Mouse (Mus musculus): Measurements from ENCODE around the gene Lipa. TPM values are rescaled to one million over a fixed set of nuclear protein-coding genes. Genes with fewer than 3 reads are reported as not detected.

The Lipa gene
- total RNA-seq, 1 experiment from 2014 or later, result 98.2 TPM

DNA sequence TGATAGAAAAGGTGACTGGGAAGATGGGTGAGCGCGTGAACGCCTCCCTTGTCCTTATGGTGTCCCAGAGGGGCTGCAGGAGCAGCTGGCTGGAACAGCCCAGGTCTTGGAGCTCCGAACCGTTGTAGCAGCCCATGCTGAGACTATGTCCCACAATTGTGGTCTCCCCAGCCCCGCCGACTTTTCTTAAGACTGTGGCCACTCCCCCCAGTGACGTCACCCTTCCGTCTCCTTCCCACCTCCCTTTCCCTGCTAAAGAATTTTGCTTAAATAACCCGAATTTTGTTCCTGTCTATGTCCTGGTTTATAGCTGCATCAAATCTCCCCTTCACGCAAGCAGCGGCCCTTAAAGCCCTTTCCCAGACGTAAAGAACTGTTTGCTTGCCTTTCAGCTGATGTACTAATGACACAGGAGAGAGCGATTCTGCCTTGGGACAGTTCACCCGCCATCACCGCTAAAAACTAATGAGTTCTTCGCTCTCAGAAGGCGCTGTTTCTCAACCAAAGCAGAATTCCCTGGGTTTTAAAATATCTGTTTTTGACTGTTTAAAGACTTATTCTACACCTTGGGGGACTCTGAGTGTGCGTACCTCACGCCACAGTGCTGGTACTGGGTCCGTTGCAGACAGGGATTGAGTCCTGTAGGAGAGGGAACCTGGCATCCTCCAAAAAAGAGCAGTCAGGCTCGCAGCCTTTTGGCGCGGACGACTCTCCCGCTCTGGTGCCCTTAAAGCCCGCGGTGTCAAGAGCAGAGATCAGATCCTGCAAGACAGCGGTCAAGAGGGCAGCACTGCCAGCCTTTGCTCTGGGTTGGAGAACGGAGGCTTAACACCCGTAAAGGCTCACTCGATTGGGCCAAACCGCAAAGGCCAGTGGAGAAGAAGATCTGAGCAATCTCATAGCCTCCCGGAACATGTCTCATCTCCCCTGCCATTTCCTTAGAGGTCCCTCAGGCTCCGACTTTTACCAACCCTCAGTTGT is 52.0 kb downstream of the Lipa start, which contains the start of gene Ch25h:
Gene Ch25h, minus strand, starts transcription at position 174 of the 981 bp plus-strand sequence.
- ATAC-seq (replicated peaks; ENCODE audit: insufficient number of reproducible peaks, low FRiP score, low TSS enrichment, poor library complexity, severe bottlenecking), result peak; percentile 19; the same call in 1 of the 2 replicates

DNA sequence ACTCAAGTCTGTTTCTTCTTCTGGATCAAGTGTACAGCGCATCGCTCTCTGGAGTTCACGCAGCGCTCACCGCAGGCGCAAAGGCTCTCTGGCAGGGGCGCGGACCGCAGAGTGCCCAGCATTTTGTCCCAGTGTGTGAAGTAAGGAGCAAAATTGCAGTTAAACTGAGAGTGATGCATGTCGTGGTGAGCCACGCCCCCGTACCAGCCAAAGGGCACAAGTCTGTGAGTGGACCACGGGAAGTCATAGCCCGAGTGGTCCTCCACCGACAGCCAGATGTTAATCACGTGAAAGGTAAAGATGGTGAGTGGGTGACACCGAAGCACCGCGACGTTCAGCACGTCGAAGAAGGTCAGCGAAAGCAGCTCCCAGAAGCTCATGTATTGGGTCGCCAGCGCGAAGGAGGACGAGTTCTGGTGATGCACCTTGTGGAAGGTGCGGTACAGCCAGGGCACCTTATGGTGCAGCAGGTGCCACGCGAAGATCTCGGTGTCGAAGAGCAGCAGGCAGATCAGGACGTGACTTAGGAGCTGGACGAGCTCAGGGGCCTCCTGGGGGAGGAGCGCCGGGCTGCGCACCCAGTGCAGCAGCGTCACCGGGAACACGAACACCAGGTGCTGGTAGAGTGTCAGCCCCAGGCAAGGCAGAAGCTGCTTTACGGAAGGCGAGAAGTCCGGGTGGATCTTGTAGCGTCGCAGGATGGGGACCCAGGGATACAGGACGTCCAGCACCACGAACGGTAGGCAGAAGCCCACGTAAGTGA is 52.9 kb downstream of the Lipa start:
- ATAC-seq (replicated peaks; ENCODE audit: insufficient number of reproducible peaks, low FRiP score, low TSS enrichment, poor library complexity, severe bottlenecking), result peak; percentile 15; the same call in 1 of the 2 replicates

DNA sequence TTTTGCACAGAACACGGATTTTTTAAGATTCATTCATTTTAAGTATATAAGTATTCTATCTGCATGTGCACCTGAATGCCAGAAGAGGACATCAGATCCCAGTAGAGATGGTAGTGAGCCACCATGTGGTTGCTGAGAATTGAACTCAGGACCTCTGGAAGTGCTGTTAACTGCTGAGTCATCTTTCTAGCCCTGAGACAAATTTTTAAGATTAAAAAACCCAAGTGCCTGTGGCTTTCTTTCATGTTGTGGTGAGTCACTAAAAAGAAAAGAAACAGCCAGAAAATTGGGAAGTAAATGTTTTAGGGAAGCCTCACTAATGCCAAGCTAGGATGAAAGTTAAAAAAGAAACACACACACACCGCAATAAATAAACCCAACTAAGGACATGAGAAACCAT is 55.6 kb downstream of the Lipa start:
- no peak for ATAC-seq (replicated peaks; ENCODE audit: insufficient number of reproducible peaks, low FRiP score, low TSS enrichment, poor library complexity, severe bottlenecking)

DNA sequence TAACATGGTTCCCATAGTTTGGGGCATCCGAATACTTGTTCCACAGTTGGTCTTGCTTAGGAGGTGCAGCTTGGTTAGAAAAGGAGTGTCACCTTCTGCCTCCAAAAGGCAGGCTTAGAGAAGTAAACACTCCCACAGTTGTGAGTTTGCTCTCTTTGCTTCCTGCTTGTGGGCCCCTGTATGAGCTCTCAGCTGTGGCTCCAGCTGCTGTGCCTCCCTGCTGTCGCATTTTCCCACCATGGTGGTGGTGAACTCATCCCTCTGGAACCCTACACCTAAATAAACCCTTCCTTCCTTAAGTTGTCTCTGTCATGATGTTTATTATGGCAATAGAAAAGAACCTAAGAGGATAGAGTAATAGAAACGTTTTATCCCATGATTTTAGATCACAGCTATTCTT is 58.5 kb downstream of the Lipa start:
- no peak for ATAC-seq (replicated peaks; ENCODE audit: insufficient number of reproducible peaks, low FRiP score, low TSS enrichment, poor library complexity, severe bottlenecking)

DNA sequence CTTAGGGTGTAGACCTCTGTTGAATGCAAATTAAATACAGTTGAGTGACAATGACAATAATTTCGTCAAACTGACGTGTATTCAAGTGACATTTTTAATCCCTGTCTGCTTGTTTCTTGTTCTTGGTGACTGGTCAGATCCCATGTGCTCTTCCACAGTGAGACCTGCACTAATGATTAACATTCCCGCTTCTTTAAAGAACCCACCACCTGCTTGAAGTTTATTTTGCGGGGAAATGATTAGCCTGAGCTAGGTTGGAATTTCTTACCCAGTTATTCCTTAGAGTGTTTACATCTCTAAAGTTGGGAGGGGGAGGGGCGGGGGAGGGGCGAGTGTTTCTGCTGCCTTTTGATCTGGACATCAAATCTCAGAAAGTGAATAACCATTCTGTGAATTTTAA is 59.1 kb downstream of the Lipa start:
- no peak for ATAC-seq (replicated peaks; ENCODE audit: insufficient number of reproducible peaks, low FRiP score, low TSS enrichment, poor library complexity, severe bottlenecking)

DNA sequence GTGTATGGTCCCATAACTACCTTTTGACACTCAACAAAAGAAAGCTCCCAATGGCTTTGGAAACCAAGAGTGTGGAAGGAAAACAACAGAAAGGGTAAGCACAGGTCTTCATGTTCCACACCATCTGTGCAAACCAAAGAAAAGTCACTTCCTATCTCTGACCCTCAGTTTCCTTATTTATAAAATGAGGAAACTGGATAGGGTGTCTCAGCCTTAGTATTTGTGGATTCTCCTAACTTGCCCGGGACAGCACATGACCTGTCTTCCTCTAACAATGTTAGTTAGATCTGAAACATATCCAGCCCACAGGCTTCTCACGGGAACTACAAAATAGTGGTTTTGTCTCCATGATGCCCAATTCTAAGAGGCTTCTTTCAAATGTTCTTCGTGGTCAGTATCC is 62.8 kb downstream of the Lipa start:
- no peak for ATAC-seq (replicated peaks; ENCODE audit: insufficient number of reproducible peaks, low FRiP score, low TSS enrichment, poor library complexity, severe bottlenecking)

DNA sequence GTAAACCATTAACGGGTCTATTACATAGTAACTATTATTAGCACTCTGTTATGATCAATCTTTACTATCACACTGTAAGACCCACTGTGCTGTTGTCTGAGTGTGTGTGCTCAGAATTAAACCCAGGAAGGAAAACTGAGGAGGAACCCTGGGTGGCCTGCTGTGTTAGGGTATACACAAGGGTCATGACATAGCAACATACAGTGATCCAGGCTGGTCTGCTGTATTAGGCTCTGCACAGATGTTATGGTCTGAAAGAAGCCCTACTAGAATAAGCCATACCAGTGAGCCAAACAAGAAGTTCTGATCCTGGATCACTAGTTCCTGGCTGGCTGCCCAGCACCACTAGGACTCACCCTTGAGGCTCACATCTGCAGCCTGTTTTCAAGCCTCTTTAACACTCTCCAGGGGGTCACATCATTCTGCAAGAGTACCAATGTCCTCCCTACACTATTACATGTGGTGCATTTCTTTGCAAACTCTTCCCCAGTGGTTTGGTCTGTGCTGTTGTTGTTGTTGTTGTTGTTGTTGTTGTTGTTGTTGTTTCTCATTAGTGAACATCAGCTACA is 65.7 kb downstream of the Lipa start:
- no peak for ATAC-seq (replicated peaks; ENCODE audit: insufficient number of reproducible peaks, low FRiP score, low TSS enrichment, poor library complexity, severe bottlenecking)

DNA sequence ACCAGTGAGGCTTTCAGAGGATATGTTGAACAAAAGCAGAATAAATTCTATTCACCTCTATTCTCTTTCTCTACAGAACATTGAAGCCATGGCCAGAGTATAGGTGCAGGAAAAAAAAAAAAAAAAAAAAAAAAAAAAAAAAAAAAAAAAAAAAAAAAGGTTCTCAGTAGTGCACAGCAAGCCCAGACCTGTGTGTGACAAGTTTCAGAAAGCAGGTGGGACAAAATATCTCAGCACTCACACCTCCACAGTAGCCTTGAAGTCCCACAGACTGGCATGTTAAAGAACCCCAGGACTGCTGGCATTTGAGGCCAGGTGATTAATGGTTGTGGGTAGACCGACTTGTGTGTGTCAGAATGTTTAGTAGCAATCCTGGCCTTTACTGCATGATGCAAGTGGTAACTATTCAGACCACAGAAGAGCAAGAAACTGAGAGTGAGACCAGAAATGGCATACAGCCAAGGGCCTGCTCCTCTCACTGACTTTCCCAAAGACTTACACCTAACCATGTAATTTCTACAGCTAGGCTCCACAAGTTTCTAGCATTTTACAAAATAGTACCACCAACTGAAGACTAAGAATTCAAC is 76.4 kb downstream of the Lipa start:
- no peak for ATAC-seq (replicated peaks; ENCODE audit: insufficient number of reproducible peaks, low FRiP score, low TSS enrichment, poor library complexity, severe bottlenecking)

DNA sequence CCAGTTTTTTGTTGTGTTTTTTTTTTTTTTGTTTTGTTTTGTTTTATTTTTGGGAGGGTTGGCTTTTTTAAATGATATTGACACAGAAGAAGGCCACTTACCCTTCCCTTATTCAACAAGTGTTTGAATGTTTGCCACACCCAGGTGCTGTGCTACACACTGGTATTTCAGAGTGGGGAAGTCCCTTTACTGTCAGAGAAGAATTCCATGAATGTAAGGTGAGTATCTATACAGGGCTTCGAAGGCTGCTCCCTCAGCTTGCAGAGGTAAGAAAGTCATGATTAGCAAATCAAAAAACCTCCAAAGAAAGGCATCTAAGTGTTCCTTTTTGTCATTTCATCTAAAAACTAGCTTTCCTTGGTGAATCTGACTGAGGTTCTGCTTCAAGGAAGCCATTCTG is 78.4 kb downstream of the Lipa start:
- ATAC-seq (replicated peaks; ENCODE audit: insufficient number of reproducible peaks, low FRiP score, low TSS enrichment, poor library complexity, severe bottlenecking), result no peak

DNA sequence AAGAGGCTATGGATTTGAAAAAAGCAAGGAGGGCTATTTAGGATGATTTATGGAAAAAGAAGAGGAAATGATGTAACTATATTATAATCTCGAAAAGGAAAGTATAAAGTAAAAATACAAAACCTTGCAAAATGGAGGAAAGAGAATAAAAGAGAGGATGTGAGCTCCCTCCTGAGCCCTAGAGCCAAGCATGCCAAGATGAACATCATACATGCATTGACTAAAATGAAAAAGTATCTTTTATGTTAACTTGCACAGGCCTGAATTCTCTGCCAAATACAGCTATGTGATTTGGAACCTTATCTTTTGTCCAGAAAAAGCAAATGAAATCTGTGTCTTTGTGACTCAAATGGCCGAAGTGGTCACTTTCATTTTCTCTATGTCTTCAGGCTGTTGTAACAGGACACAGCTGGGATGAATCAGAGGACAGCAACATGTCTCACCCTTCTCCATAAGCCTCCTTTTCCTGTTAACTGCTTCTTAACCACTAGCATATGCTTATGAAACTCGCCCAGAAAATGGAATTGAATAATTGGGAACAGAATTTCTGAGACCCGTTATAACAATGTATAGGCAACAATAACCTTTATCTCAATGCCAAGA is 81.8 kb downstream of the Lipa start:
- ATAC-seq (replicated peaks; ENCODE audit: insufficient number of reproducible peaks, low FRiP score, low TSS enrichment, poor library complexity, severe bottlenecking), result no peak

DNA sequence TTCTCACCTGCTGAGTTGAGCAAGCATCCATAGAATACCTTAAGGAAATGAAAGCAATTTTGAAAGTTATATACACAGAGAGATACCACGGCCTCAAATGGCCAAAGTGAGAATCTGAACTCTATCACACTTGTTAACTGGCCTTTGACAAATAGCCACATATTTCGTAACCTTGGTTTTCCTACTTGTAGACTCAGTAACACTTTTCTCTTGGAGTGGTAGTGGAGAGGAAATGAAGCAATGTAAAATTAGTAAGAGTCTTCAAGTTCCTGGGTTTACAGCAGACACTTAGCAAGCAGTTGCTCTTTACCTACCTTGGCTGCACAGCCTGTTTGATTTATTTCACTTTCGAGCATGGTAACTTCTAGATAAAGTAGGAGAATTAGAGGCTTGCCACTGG is 82.5 kb downstream of the Lipa start:
- ATAC-seq (replicated peaks; ENCODE audit: insufficient number of reproducible peaks, low FRiP score, low TSS enrichment, poor library complexity, severe bottlenecking), result no peak

Other genes with a start within 250 kb of the Lipa start
- gene Fas, start 236.8 kb downstream of the Lipa start, total RNA-seq (2017), result 13.9 to 25.4 TPM (median 24.3 TPM) in 3 replicates
- gene Ch25h, start 52.3 kb downstream of the Lipa start, total RNA-seq (2017), result not detected in 3 replicates
- 13.1 to 32.7 TPM (median 16.9 TPM) in 3 replicates for gene Ifit2, start 23.2 kb upstream of the Lipa start, total RNA-seq (2017)
- 11.5 to 16.9 TPM (median 15.2 TPM) in 3 replicates for gene Ifit3, start 56.1 kb upstream of the Lipa start, total RNA-seq (2017)
- gene Ifit1bl1, start 74.5 kb upstream of the Lipa start, total RNA-seq (2017), result 1.6 to 6.7 TPM (median 6.6 TPM) in 3 replicates
- 1.1 to 2.7 TPM (median 1.6 TPM) in 3 replicates for gene Ifit3b, start 80.5 kb upstream of the Lipa start, total RNA-seq (2017)
- gene Ifit1bl2, start 113.3 kb upstream of the Lipa start, total RNA-seq (2017), result 0.78 to 1.8 TPM (median 1.7 TPM) in 3 replicates
- gene Ifit1, start 113.4 kb upstream of the Lipa start, total RNA-seq (2017), result 0.86 to 4.6 TPM (median 2.9 TPM) in 3 replicates
- 0.43 TPM in 1 of 3 replicates, not detected in the others for gene Slc16a12, start 219.8 kb upstream of the Lipa start, total RNA-seq (2017)

Data from monocyte, adult 5-6 weeks (primary cell).